Mouse (Mus musculus) liver, embryonic 14.5 days (tissue): ENCODE data around the gene Kalrn.

Experiments
- CTCF ChIP-seq: IDR thresholded peaks from 2 replicates; pipeline ENCODE4 v1.5.1; 2016; ENCODE audit warnings: antibody characterized with exemption, low read depth, control low read depth
- EP300 ChIP-seq: IDR thresholded peaks from 2 replicates; pipeline ENCODE4 v1.6.1; 2016; ENCODE audit warnings: antibody characterized with exemption, low read depth

- no peak for TF ChIP-seq CTCF
- no peak for TF ChIP-seq EP300
Measured at GRCm38 (mm10) chr16:33990712-33991111, 582.6 kb downstream of the Kalrn start.
